ENCODE assay signal across 16 mouse cellular contexts in genomic region chr17:29348996-29349395, GRCm38 (mm10). TPM values are rescaled to one million over a fixed set of nuclear protein-coding genes. Genes with fewer than 3 reads are reported as not detected.
DNase-seq lines count a peak whose midpoint lies in the region; ATAC-seq and TF ChIP-seq lines count a peak whose summit lies in the region.
"Had no signal": no experiment of that assay in that cellular context is flagged by ENCODE, and none has a peak within 500 bp of the region (broad histone marks: within the 10 kb centered on the region; RNA-seq: fewer than 3 reads in every experiment).

No protein-coding gene starts in this region.

- no peaks in the 10 kb centered on the region for H3K27me3 ChIP-seq in lung, postnatal 0 days (replicated peaks; ENCODE audit: insufficient read depth, low read length)
- H3K27me3 ChIP-seq: embryonic facial prominence, embryonic 15.5 days had no signal

- H3K4me2 ChIP-seq in lung, postnatal 0 days (replicated peaks; ENCODE audit: low read depth, low read length): no peak overlapping the region

- H3K9ac ChIP-seq in lung, postnatal 0 days (replicated peaks; ENCODE audit: low read depth): no peak overlapping the region
- H3K9ac ChIP-seq: embryonic facial prominence, embryonic 15.5 days; forebrain, postnatal 0 days had no signal

- H3K4me1 ChIP-seq in lung, postnatal 0 days (ENCODE audit: insufficient read depth, low read depth, low read length): peaks cover 7% of the 10 kb centered on the region

- peak overlapping the region; percentile 96 for H3K27ac ChIP-seq in lung, postnatal 0 days (ENCODE audit: low read length)

- no peaks in the 10 kb centered on the region for H3K36me3 ChIP-seq in lung, postnatal 0 days (ENCODE audit: insufficient read depth, low read length)

- DNase-seq in cerebellum, adult 9-11 months: peak; percentile 71
- peak; percentile 26 for DNase-seq in kidney, adult 18-20 months
- no peak for DNase-seq in kidney, postnatal 10 days
- peak; percentile 77 for DNase-seq in lung, postnatal 0 days (ENCODE audit: low spot score)
- no peak for DNase-seq in lung, postnatal 10 days
- DNase-seq in lung, postnatal 25 days (ENCODE audit: low spot score): peak; percentile 48
- DNase-seq: adrenal gland, adult 2 months; embryo, embryonic 11 days; forebrain, postnatal 0 days; right cerebral cortex, postnatal 25 days had no signal

- no peaks in the 10 kb centered on the region for H3K9me3 ChIP-seq in lung, postnatal 0 days (ENCODE audit: low read length)
- H3K9me3 ChIP-seq: embryonic facial prominence, embryonic 15.5 days; hindbrain, embryonic 10.5 days had no signal

- TF ChIP-seq CTCF in lung, postnatal 0 days (IDR thresholded peaks at IDR 0.05): no peak

- TF ChIP-seq EP300 in lung, postnatal 0 days (IDR thresholded peaks at IDR 0.05): peak; percentile 60

- 68% methylated on average over 2 of the region's 2 CpGs for WGBS in lung, postnatal 0 days

- no peak overlapping the region for H3K4me3 ChIP-seq in lung, postnatal 0 days (ENCODE audit: low read depth, low read length)
- H3K4me3 ChIP-seq: embryonic facial prominence, embryonic 15.5 days had no signal

- ATAC-seq in cerebellum, adult (ENCODE audit: insufficient number of reproducible peaks, low FRiP score, low TSS enrichment): no peak
- ATAC-seq in lung, postnatal 0 days: no peak
- ATAC-seq in erythroid progenitor cell, adult 5-6 weeks (replicated peaks; ENCODE audit: low FRiP score, poor library complexity, severe bottlenecking): no peak
- ATAC-seq: forebrain, postnatal 0 days; inflammation-experienced regulatory T-cells, adult 6 months had no signal

RNA-seq across cellular contexts. Expression of gene Mtch1, which starts 1.3 kb away (rescaled TPM):
- polyA plus RNA-seq in lung, postnatal 0 days (2015; fragmentation: Nextera tagmentation; extraction: Ambion mirVana): 342 and 350 TPM in 2 replicates
- 32.1 and 42.3 TPM in 2 replicates for total RNA-seq in erythroid progenitor cell, adult 5-6 weeks (2015; ENCODE audit: low replicate concordance)
- 12.3 and 31.1 TPM in 2 replicates for total RNA-seq in erythroid progenitor cell, adult 5-6 weeks (2017; ENCODE audit: low replicate concordance)

RNA-seq across cellular contexts. Expression of gene Fgd2, which starts 11.7 kb away (rescaled TPM):
- polyA plus RNA-seq in lung, postnatal 0 days (2015; fragmentation: Nextera tagmentation; extraction: Ambion mirVana): 11.9 and 14.2 TPM in 2 replicates
- 4.0 and 6.3 TPM in 2 replicates for total RNA-seq in erythroid progenitor cell, adult 5-6 weeks (2015; ENCODE audit: low replicate concordance)
- 0.98 and 5.0 TPM in 2 replicates for total RNA-seq in erythroid progenitor cell, adult 5-6 weeks (2017; ENCODE audit: low replicate concordance)

RNA-seq across cellular contexts. Expression of gene Pi16, which starts 31.5 kb away (rescaled TPM):
- 2.2 and 2.8 TPM in 2 replicates for polyA plus RNA-seq in lung, postnatal 0 days (2015; fragmentation: Nextera tagmentation; extraction: Ambion mirVana)
- total RNA-seq in erythroid progenitor cell, adult 5-6 weeks (2015; ENCODE audit: low replicate concordance): 1.1 and 1.3 TPM in 2 replicates
- 3.4 and 3.7 TPM in 2 replicates for total RNA-seq in erythroid progenitor cell, adult 5-6 weeks (2017; ENCODE audit: low replicate concordance)
- total RNA-seq: megakaryocyte-erythroid progenitor cell, adult 5-6 weeks had no signal

Comparison
In these comparisons a context has a peak if more than half of its experiments do, and no peak if none do; other contexts are left out.
1. DNase-seq: peak in cerebellum, adult 9-11 months (single experiment), kidney, adult 18-20 months (single experiment), lung, postnatal 0 days (single experiment) and lung, postnatal 25 days (single experiment); none in kidney, postnatal 10 days (single experiment) and lung, postnatal 10 days (single experiment).